Comparison of ENCODE assay signal across 15 mouse cellular contexts in the genomic region with DNA sequence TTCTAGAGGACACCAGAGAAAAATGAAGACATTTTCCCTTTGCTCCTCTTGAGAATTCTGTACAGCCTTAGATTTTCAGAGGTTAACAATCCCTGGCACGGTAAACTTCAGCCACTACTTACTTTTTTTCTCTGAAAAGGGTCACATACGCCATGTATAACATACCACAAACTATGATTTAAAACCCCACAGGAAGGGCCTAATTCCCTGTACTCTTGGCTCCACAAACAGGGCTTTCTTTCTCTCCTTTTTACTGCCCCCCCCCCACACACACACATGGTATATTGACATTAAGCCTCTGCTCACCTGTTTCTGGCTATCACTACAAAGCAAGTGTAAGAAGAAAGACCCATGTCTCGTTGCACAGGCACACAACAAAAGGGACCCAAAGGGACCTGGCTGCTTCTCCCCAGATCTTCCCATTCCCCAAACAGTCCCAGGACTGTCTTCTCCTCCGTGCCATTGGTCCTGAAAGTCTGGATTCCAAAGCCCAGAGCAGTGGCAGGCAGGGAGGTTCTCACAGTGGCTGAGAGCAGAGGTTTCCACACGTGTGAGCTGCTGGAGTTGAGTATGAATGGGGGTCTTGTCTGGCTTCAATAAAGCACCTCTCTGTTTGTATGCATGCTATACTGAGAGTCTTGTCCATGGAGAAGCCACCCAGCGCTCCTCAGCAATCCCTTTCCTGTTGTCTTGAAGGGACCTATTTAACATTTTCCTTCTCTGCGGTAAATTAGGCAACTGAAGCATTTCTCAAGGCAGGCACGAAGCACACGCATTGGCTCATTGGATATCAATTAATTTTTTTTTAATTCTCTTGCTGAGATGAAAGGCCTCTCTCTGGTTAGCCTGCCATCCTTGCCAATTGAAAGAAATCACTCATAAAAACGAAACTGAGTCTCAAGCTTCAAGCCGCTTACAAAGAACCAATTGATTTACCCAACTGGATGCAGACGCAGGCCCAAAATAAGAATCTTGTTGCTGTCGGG. TPM values are rescaled to one million over a fixed set of nuclear protein-coding genes. Genes with fewer than 3 reads are reported as not detected.
DNase-seq lines count a peak whose midpoint lies in the region; ATAC-seq lines count a peak whose summit lies in the region.
"Had no signal": no experiment of that assay in that cellular context is flagged by ENCODE, and none has a peak within 500 bp of the region (broad histone marks: within the 10 kb centered on the region; RNA-seq: fewer than 3 reads in every experiment).

No protein-coding gene starts in this region.

- DNase-seq in midbrain, embryonic 10.5 days (ENCODE audit: low spot score), result no peak
- DNase-seq in midbrain, embryonic 11.5 days (ENCODE audit: low spot score, missing footprints), result no peak
- DNase-seq in gastrocnemius, adult 18-20 months (ENCODE audit: low spot score), result no peak
- DNase-seq in yolk sac, embryonic 10.5 days (ENCODE audit: low spot score), result no peak
- no peak for DNase-seq in right cerebral cortex, postnatal 25 days
- DNase-seq: adrenal gland, postnatal 36 days; cerebellum, postnatal 10 days; kidney, postnatal 36 days; lung, postnatal 36 days had no signal

- H3K27me3 ChIP-seq in midbrain, embryonic 10.5 days (ENCODE audit: low read depth, poor library complexity, severe bottlenecking), result no peaks in the 10 kb centered on the region
- no peaks in the 10 kb centered on the region for H3K27me3 ChIP-seq in midbrain, embryonic 11.5 days (ENCODE audit: control insufficient read depth, insufficient read depth, low read length)
- no peaks in the 10 kb centered on the region for H3K27me3 ChIP-seq in forebrain, embryonic 15.5 days
- no peaks in the 10 kb centered on the region for H3K27me3 ChIP-seq in limb, embryonic 12.5 days
- no peaks in the 10 kb centered on the region for H3K27me3 ChIP-seq in neural tube, embryonic 15.5 days (replicated peaks)
- H3K27me3 ChIP-seq: Patski had no signal

- no peak overlapping the region for H3K4me3 ChIP-seq in midbrain, embryonic 10.5 days
- H3K4me3 ChIP-seq in midbrain, embryonic 11.5 days (ENCODE audit: low read depth, low read length), result no peak overlapping the region
- H3K4me3 ChIP-seq in forebrain, embryonic 15.5 days, result no peak overlapping the region
- no peak overlapping the region for H3K4me3 ChIP-seq in limb, embryonic 12.5 days (replicated peaks)
- no peak overlapping the region for H3K4me3 ChIP-seq in neural tube, embryonic 15.5 days (replicated peaks)

- ATAC-seq in midbrain, embryonic 11.5 days (ENCODE audit: low FRiP score), result no peak
- peak; percentile 61 for ATAC-seq in forebrain, embryonic 15.5 days (replicated peaks)
- peak; percentile 73 for ATAC-seq in limb, embryonic 12.5 days (ENCODE audit: insufficient number of reproducible peaks, insufficient read depth, low FRiP score, low TSS enrichment, low read depth)
- peak; percentile 71; the same call in 1 of the 2 replicates for ATAC-seq in neural tube, embryonic 15.5 days (ENCODE audit: low FRiP score)
- ATAC-seq: inflammation-experienced regulatory T-cells, adult 6 months; Patski had no signal

- 0 out of 2 replicates have a peak overlapping the region, but pooled peaks have one; percentile 28 for H3K27ac ChIP-seq in midbrain, embryonic 10.5 days (replicated peaks)
- H3K27ac ChIP-seq in midbrain, embryonic 11.5 days (ENCODE audit: low read depth, low read length), result no peak overlapping the region
- H3K27ac ChIP-seq in forebrain, embryonic 15.5 days (replicated peaks), result peak overlapping the region; percentile 38
- H3K27ac ChIP-seq in limb, embryonic 12.5 days, result peak overlapping the region; percentile 92
- H3K27ac ChIP-seq in neural tube, embryonic 15.5 days (replicated peaks), result peak overlapping the region; percentile 66

- H3K4me1 ChIP-seq in midbrain, embryonic 10.5 days, result no peaks in the 10 kb centered on the region
- no peaks in the 10 kb centered on the region for H3K4me1 ChIP-seq in midbrain, embryonic 11.5 days (ENCODE audit: control insufficient read depth, insufficient read depth, low read length)
- H3K4me1 ChIP-seq in forebrain, embryonic 15.5 days, result peaks cover 18% of the 10 kb centered on the region
- peaks cover 32% of the 10 kb centered on the region for H3K4me1 ChIP-seq in limb, embryonic 12.5 days (replicated peaks)
- peaks cover 38% of the 10 kb centered on the region for H3K4me1 ChIP-seq in neural tube, embryonic 15.5 days

- peaks cover 33% of the 10 kb centered on the region for H3K36me3 ChIP-seq in midbrain, embryonic 10.5 days
- H3K36me3 ChIP-seq in midbrain, embryonic 11.5 days (ENCODE audit: control insufficient read depth, insufficient read depth, low read length), result no peaks in the 10 kb centered on the region
- H3K36me3 ChIP-seq in forebrain, embryonic 15.5 days, result no peaks in the 10 kb centered on the region
- peaks cover 11% of the 10 kb centered on the region; the same call in 1 of the 2 replicates for H3K36me3 ChIP-seq in limb, embryonic 12.5 days
- H3K36me3 ChIP-seq in neural tube, embryonic 15.5 days, result no peaks in the 10 kb centered on the region

- 86% methylated on average over 13 of the region's 13 CpGs for WGBS in midbrain, embryonic 10.5 days
- 81% methylated on average over 13 of the region's 13 CpGs for WGBS in midbrain, embryonic 11.5 days
- 27% methylated on average over 13 of the region's 13 CpGs for WGBS in forebrain, embryonic 15.5 days
- WGBS in limb, embryonic 12.5 days, result 46% methylated on average over 13 of the region's 13 CpGs
- 40% methylated on average over 13 of the region's 13 CpGs for WGBS in neural tube, embryonic 15.5 days

- no peak overlapping the region for H3K9ac ChIP-seq in midbrain, embryonic 11.5 days (ENCODE audit: low read length)
- H3K9ac ChIP-seq in forebrain, embryonic 15.5 days (replicated peaks), result no peak overlapping the region
- H3K9ac ChIP-seq in limb, embryonic 12.5 days (replicated peaks), result no peak overlapping the region
- H3K9ac ChIP-seq in neural tube, embryonic 15.5 days (replicated peaks), result no peak overlapping the region

- H3K9me3 ChIP-seq in midbrain, embryonic 10.5 days (replicated peaks), result no peaks in the 10 kb centered on the region
- no peaks in the 10 kb centered on the region for H3K9me3 ChIP-seq in midbrain, embryonic 11.5 days (ENCODE audit: control insufficient read depth, low read length)
- H3K9me3 ChIP-seq in forebrain, embryonic 15.5 days, result no peaks in the 10 kb centered on the region
- no peaks in the 10 kb centered on the region for H3K9me3 ChIP-seq in limb, embryonic 12.5 days
- no peaks in the 10 kb centered on the region for H3K9me3 ChIP-seq in neural tube, embryonic 15.5 days (replicated peaks)

- H3K4me2 ChIP-seq in midbrain, embryonic 11.5 days, result no peak overlapping the region
- 0 out of 2 replicates have a peak overlapping the region, but pooled peaks have one; percentile 2 for H3K4me2 ChIP-seq in forebrain, embryonic 15.5 days (replicated peaks)
- H3K4me2 ChIP-seq in limb, embryonic 12.5 days, result peak overlapping the region; percentile 39
- H3K4me2 ChIP-seq in neural tube, embryonic 15.5 days, result no peak overlapping the region
- H3K4me2 ChIP-seq: heart, embryonic 11.5 days had no signal

RNA-seq across cellular contexts. Expression of a gene that starts 20.3 kb away (rescaled TPM):
- polyA plus RNA-seq in midbrain, embryonic 10.5 days (2016; fragmentation: Nextera tagmentation; extraction: Ambion mirVana), result 35.5 and 35.6 TPM in 2 replicates
- 24.7 and 25.5 TPM in 2 replicates for polyA plus RNA-seq in midbrain, embryonic 11.5 days (2014; fragmentation: Nextera tagmentation; extraction: Ambion mirVana)
- 39.6 and 40.2 TPM in 2 replicates for polyA plus RNA-seq in forebrain, embryonic 15.5 days (2015; fragmentation: Nextera tagmentation; extraction: Ambion mirVana)
- 63.4 and 66.2 TPM in 2 replicates for polyA plus RNA-seq in limb, embryonic 12.5 days (2016; fragmentation: Nextera tagmentation; extraction: Ambion mirVana)
- polyA plus RNA-seq in neural tube, embryonic 15.5 days (2015; fragmentation: Nextera tagmentation; extraction: Ambion mirVana), result 25.7 and 27.5 TPM in 2 replicates
- total RNA-seq in gastrocnemius, adult 18-20 months (2021), result 1 to 10 TPM; 2.9 to 4.4 TPM

Comparison
In these comparisons a context has a peak if more than half of its experiments do, and no peak if none do; other contexts are left out.
1. H3K4me2 ChIP-seq: peak in forebrain, embryonic 15.5 days (single experiment) and limb, embryonic 12.5 days (single experiment); none in midbrain, embryonic 11.5 days (single experiment) and neural tube, embryonic 15.5 days (single experiment).